Mouse (Mus musculus): ENCODE measurements around the gene Slc25a48.

The Slc25a48 gene

GRCm38 (mm10) chr13:56449239-56450030, 11.3 kb downstream of the Slc25a48 start:
- DNase-seq: no peak

DNA sequence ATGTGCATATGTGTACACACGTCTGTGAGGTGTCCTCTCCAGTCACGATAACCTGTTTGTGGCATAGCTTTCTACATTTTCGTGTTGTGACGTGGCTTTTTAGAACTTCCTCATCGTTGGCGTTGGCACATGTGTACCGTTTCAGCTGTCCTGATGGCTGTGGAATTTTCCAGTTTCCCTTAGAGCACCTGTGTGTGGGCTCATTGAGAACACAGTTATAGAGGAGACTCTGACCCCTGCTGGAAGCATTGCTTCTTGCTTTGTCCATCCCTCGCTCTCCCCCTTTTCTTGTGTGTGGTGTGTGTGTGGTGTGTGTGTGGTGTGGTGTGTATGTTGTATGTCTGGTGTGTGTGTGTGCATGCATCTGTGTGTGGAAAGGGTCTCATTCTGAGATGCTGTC, 11.9 kb downstream of the Slc25a48 start:
- no peak for DNase-seq

DNA sequence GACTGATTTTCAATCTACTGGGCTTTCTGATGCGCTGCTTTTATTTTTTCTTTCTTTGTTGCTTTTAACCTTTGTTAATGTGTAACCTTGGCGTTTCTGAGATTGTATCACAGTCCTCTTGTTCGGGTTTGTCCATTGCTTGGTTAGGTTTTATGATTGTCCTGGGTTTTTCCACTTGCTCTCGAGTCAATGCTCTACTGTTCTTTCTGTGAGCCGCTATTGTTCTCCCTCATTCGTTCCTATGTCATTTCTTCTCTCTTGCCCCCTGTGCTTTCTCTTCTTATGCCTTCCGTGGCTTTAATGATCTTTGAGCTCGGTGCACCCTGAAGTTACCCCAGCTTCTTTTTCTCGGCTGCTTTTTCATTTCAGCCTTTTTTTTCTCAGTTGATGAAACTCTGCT, 19.8 kb downstream of the Slc25a48 start:
- DNase-seq: no peak

- DNase-seq: no peak
These were observed 23.3 kb downstream of the Slc25a48 start for GRCm38 (mm10) chr13:56461460-56461859.

- DNase-seq: no peak
These were observed 24.6 kb downstream of the Slc25a48 start for GRCm38 (mm10) chr13:56462791-56463190.

DNA sequence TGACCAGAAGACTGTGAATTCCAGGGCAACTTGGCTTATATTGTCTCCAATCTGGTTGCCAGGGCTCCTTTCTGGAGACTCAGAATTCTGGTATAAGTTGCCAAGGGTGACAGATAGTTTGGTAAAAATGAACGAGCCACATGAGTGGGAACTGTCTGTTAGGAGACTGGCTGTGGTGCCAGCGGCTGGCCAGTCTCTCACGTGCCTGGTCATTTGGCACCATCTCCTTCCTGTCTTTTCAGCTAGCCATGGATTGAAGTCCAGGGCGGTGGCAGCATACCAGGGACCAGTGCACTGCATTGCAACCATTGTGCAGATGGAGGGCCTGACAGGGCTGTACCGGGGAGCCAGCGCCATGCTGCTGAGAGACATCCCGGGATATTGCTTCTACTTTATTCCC, 25.1 kb downstream of the Slc25a48 start:
- DNase-seq: no peak

DNA sequence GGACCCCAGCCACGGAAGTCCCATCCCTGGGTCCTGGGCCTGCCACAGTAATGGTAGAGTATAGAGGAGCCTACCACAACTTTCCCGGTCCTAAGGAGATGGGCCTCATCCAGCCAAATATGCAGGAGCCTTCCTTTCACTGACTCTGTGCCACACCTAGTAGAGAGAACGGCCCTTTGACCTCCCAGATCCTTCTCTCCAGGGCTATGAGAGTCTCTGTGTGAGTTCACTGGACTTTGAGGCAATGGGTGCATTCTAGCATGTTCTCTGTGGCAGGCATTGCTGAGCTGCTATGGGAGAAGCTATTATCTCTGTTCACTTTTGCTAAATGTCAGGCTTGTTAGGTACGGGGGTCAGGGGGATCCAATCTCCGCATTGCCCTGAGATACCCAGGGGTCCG, 25.6 kb downstream of the Slc25a48 start:
- DNase-seq: no peak

- DNase-seq: no peak
These were observed 29.6 kb downstream of the Slc25a48 start for GRCm38 (mm10) chr13:56467786-56468185.

GRCm38 (mm10) chr13:56468536-56468935, 30.4 kb downstream of the Slc25a48 start:
- DNase-seq: no peak

DNA sequence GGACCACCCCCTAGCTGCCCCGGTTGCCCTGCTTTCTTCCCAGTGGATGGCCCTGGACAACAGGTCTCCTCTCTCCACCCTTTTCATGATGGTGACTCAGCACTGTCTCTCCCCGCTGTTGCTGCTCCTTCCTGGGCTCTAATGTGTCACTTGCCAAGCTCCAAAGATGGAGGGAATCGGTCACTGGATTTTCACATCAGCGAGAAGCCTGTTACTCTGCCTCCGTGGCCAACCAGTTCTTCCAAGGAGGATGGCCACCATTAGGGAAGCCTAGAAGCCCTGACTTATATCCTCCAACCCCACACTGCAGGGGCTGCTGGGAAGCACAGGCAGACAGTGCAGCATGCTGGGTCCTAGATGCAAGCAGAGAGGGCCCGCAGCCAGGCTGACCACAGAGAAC, 33.1 kb downstream of the Slc25a48 start:
- DNase-seq: no peak

GRCm38 (mm10) chr13:56471951-56472350, 33.8 kb downstream of the Slc25a48 start:
- peak; percentile 60 for DNase-seq

DNA sequence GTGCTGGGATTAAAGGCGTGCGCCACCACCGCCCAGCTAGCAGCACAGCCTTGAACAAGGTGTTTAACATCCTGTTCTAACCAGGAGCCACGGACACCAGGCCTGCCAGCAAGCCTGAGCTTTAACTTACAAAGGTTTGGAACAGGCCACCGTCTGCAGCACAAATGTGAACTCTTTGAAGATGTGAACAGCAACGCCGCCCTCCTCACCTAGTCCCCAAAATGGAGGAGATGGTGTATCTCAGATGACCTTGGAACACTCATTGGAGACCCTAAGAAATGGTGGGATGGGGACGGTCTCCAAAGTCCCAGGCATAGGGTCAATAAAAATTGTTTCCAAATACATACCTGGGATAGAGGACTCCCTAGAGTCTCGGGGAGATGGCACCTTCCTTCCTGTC, 34.5 kb downstream of the Slc25a48 start:
- DNase-seq: no peak

DNA sequence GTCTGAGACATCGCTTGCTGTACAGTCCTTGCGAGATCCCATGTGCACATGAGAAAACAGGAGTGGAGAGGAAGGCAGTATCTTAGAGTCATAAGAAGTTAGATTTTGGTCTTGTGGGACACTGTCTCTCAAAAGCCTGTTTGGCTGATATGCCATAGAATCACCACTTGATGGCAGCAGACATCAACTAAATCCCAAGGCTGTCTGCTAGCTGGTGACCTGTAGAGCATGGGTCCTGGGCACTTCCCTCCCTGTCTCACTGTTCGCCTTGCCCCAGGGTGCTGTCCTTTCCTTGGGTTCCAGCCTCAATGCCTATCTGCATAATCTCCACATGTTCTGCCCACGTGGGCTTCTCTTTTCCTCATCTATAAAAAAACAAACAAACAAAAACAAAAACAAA, 37.2 kb downstream of the Slc25a48 start:
- peak; percentile 54 for DNase-seq

DNA sequence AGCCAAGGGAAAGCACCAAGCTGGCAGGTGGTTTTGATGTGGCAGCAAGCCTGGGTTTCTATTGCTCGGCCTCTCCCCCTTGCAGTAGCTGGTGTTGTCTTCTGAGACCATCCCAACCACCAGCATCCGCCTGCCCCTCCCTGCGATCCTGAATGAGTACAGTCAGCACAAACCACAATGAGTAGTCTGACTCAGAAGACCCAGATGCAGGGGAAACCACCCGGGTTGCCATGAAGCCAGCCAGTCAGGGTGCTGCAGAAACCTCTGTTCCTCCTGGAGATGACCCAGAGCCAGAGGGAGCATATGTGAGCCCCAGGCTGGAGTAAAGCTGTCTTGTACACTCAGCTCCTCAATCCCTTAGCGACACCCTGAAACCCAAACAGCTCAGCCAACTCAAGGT, 38.6 kb downstream of the Slc25a48 start:
- DNase-seq: no peak

GRCm38 (mm10) chr13:56477271-56477670, 39.1 kb downstream of the Slc25a48 start:
- DNase-seq: no peak

DNA sequence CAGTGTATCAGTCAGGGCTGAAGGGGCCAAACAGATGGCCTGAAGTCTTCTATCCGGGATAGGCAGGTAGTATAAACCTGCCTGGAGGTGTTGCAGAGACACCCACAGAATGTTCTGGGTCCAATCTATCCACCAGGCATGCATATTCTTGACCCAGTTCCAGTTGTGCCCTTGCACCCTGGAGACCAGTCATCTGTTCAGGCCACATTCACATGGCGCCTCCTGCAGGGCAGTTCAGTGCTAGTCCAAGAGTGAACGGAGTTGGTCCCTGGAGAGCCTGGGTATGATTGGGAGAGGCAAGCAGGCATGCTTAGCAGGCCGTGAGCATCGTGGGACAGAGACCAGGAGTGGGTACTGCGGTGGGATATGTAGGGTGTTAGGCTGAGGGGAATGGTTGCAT, 39.9 kb downstream of the Slc25a48 start:
- DNase-seq: no peak

DNA sequence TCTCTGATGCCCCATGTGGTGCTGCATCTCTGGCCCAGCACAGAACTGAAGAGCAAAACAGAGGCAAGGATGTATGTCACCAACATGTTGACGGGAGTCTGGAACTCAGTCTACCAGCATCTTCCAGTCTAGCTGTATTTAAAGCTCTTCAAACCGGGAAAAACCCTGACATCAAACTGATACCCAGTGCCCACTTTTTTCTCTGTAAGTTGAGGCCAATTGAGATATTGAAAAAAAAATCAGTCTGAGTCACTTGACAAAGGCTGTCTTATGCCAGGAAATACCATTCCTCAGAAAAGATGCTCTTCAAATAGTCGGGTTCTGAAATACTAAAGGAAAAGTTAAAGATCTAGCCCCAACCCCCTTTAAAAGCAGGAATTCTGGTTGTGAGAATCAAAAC, 44.0 kb downstream of the Slc25a48 start, which contains the start of gene Il9:
Gene Il9, minus strand, starts transcription at position 101 of the 400 bp plus-strand sequence.
- no peak for DNase-seq

GRCm38 (mm10) chr13:56488012-56488411, 49.9 kb downstream of the Slc25a48 start:
- DNase-seq: no peak

DNA sequence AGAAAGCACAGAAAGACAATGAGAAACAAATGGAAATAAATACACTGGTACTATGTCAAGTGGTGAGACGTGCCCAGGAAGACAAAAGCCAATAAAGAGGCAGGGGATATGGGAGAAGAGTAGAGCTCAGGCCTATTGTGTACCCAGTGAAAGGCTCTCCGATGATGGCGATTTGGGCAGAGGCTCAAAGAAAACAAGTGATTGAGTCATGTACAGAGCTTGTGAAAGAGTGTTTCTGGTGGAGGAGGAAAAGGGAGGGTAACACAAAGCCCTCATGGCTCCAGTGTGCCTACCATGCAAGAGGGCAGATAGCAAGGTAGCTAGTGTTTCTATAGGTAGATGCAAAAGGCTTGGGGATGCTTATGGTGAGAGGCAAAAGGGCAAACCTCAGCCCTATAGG, 56.3 kb downstream of the Slc25a48 start:
- DNase-seq: no peak

- no peak for DNase-seq
These were observed 62.0 kb downstream of the Slc25a48 start for GRCm38 (mm10) chr13:56500132-56500531.

- no peak for DNase-seq
These were observed 62.5 kb downstream of the Slc25a48 start for GRCm38 (mm10) chr13:56500636-56501035.

GRCm38 (mm10) chr13:56501866-56502420, 63.8 kb downstream of the Slc25a48 start:
- no peak for DNase-seq

DNA sequence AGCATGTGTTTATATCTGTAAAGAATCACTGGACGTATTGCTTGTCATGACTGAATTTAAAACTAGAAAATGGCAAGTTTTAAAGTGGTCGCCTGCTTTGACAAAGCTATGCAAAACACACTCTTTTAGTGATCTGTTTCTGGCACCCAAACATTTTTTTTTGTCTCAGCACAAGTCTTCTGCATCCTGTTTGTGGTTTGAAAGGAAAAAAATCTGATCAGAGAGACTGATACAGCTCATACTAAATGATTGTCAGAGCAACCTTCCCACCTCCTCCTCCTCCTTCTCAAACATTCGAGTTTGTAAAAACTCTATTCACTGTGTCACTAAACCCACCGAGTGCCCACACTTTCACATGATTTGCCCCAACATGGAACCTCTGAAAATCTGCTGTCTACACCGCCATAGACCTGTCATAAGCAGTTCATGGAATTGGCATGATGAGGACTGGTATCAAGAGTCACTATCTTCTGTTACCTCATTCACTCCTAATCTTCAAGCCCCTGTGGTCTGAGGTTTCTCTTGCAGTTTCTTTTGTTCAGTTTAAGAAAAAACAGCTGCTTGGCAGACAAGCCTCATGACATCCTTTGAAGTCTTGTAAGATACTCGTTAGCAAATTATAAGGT, 68.8 kb downstream of the Slc25a48 start:
- no peak for DNase-seq

GRCm38 (mm10) chr13:56509796-56510195, 71.6 kb downstream of the Slc25a48 start:
- no peak for DNase-seq

Data from lung, postnatal 14 days (tissue).